Mouse (Mus musculus): Measurements from ENCODE around the gene Gpr65.

DNA sequence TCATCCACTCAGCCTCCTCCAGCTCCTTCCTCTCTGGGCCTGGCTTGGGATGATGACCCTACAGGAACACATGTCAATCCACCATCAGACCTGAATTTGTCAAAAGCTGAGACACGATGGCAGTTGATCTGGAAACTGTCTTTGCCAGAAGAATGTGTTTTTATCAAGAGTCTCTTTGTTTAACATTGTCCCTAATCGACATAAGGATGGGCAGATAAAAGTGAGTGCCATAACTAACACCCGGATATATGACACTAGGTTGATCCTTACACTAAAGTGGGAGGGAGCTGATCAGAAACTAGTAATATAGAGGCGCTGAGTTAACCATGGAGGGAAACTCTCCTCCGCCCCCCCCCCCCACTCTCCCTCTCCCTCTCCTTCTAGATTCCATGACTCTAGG lies 33.5 kb downstream of the Gpr65 start:
- no peak for TF ChIP-seq CTCF (conservative IDR thresholded peaks at IDR 0.05; ENCODE audit: insufficient read depth, insufficient read length, low read depth, low read length)
- TF ChIP-seq POLR2A (IDR thresholded peaks at IDR 0.05; ENCODE audit: low read depth, low read length) = no peak
